Mouse (Mus musculus) testis, adult 2 months (tissue): ENCODE measurements around the gene Xpa. TPM values are rescaled to one million over a fixed set of nuclear protein-coding genes. Genes with fewer than 3 reads are reported as not detected.
A peak's percentile ranks its signal among the peaks of the same experiment; 100 is the strongest.

Experiments
- H3K27ac ChIP-seq: fragments of 200-500 bp; 2 replicates; pipeline ENCODE4 v1.5.1; 2012; ENCODE audit warnings: low read depth, low read length; ENCODE audit not compliant: control insufficient read depth, insufficient read depth
- H3K27me3 ChIP-seq: fragments of 200-500 bp; 2 replicates; pipeline ENCODE4 v1.6.1; 2012; ENCODE audit warnings: mild to moderate bottlenecking, low read length, moderate library complexity; ENCODE audit not compliant: control insufficient read depth, insufficient read depth
- H3K36me3 ChIP-seq: fragments of 200-500 bp; 2 replicates; pipeline ENCODE4 v1.6.1; 2012; ENCODE audit warnings: mild to moderate bottlenecking, low read length; ENCODE audit not compliant: control insufficient read depth, insufficient read depth
- H3K4me1 ChIP-seq: fragments of 200-500 bp; 2 replicates; pipeline ENCODE4 v1.6.1; 2012; ENCODE audit warnings: low read length; ENCODE audit not compliant: control insufficient read depth, insufficient read depth
- H3K4me3 ChIP-seq: fragments of 200-500 bp; 2 replicates; pipeline ENCODE4 v1.5.1; 2012; ENCODE audit warnings: low read depth, mild to moderate bottlenecking, low read length, moderate library complexity, mixed read lengths; ENCODE audit not compliant: control insufficient read depth
- CTCF ChIP-seq: fragments of 200-500 bp; IDR thresholded peaks from 2 replicates; pipeline ENCODE4 v1.5.1; 2012; ENCODE audit warnings: low read depth, mild to moderate bottlenecking, inconsistent platforms, low read length, moderate library complexity; ENCODE audit not compliant: control insufficient read depth, insufficient read depth, insufficient replicate concordance
- POLR2A ChIP-seq: fragments of 200-500 bp; IDR thresholded peaks from 2 replicates; pipeline ENCODE4 v1.6.1; 2012; ENCODE audit warnings: low read depth, mild to moderate bottlenecking, inconsistent platforms, low read length, moderate library complexity; ENCODE audit not compliant: control insufficient read depth
- polyA plus RNA-seq: library from polyadenylated mRNA; depleted of rRNA; stranded (reverse); fragments of >200 nt; gene quantifications from 2 replicates; pipeline ENCODE4 v1.2.3, GENCODE M21; 2012

The Xpa gene
- polyA plus RNA-seq, 1 experiment = 7.2 TPM

GRCm38 (mm10) chr4:46138287-46139222 is 57.6 kb downstream of the Xpa start, which contains the start of the genes Ncbp1 and Tstd2:
Ncbp1 (plus strand) TSS chr4:46138613.
Tstd2 (minus strand) TSS chr4:46138694.
- peak within 1 kb of the TSS; percentile 82 for H3K4me3 ChIP-seq
- no peaks in the 10 kb centered on the region; the same call in 1 of the 2 replicates for H3K36me3 ChIP-seq
- TF ChIP-seq CTCF = no peak
- TF ChIP-seq POLR2A = peak; percentile 89
- no peaks in the 10 kb centered on the region for H3K27me3 ChIP-seq
- H3K4me1 ChIP-seq = peaks cover 6% of the 10 kb centered on the region
- H3K27ac ChIP-seq = peak within 1 kb of the TSS; percentile 59

GRCm38 (mm10) chr4:46137629-46138286 is 58.4 kb downstream of the Xpa start:
- no peaks in the 10 kb centered on the region for H3K27me3 ChIP-seq
- TF ChIP-seq POLR2A = no peak
- TF ChIP-seq CTCF = no peak
- peak overlapping the region; percentile 59 for H3K27ac ChIP-seq
- H3K36me3 ChIP-seq = no peaks in the 10 kb centered on the region; the same call in 1 of the 2 replicates
- H3K4me3 ChIP-seq = peak overlapping the region; percentile 82
- peaks cover 6% of the 10 kb centered on the region for H3K4me1 ChIP-seq

- H3K27ac ChIP-seq = no peak overlapping the region
- H3K4me1 ChIP-seq = no peaks in the 10 kb centered on the region
- TF ChIP-seq CTCF = no peak
- no peak for TF ChIP-seq POLR2A
- no peak overlapping the region for H3K4me3 ChIP-seq
- no peaks in the 10 kb centered on the region for H3K27me3 ChIP-seq
- H3K36me3 ChIP-seq = no peaks in the 10 kb centered on the region; the same call in none of the 2 replicates
Measured at GRCm38 (mm10) chr4:46131791-46132190, 64.3 kb downstream of the Xpa start.

GRCm38 (mm10) chr4:46130221-46130620 is 65.9 kb downstream of the Xpa start:
- no peaks in the 10 kb centered on the region for H3K4me1 ChIP-seq
- H3K27ac ChIP-seq = no peak overlapping the region
- TF ChIP-seq POLR2A = no peak
- peak; percentile 40; the same call in 1 of the 2 replicates for TF ChIP-seq CTCF
- no peak overlapping the region for H3K4me3 ChIP-seq
- peaks cover 2% of the 10 kb centered on the region for H3K36me3 ChIP-seq
- H3K27me3 ChIP-seq = no peaks in the 10 kb centered on the region

GRCm38 (mm10) chr4:46129311-46130004 is 66.7 kb downstream of the Xpa start:
- TF ChIP-seq POLR2A (no peak), CTCF (no peak)
- Histone ChIP-seq H3K4me1 (no peaks in the 10 kb centered on the region), H3K36me3 (peaks cover 2% of the 10 kb centered on the region), H3K27ac (no peak overlapping the region), H3K4me3 (no peak overlapping the region), H3K27me3 (no peaks in the 10 kb centered on the region)

- Histone ChIP-seq H3K27me3 (no peaks in the 10 kb centered on the region), H3K4me3 (peak overlapping the region; percentile 27; the same call in 1 of the 2 replicates), H3K4me1 (no peaks in the 10 kb centered on the region), H3K27ac (no peak overlapping the region), H3K36me3 (peaks cover 4% of the 10 kb centered on the region; the same call in 1 of the 2 replicates)
- no peak for TF ChIP-seq POLR2A
- peak; percentile 86; the same call in 1 of the 2 replicates for TF ChIP-seq CTCF
Measured at GRCm38 (mm10) chr4:46126541-46126940, 69.6 kb downstream of the Xpa start.

- Histone ChIP-seq H3K36me3 (peaks cover 9% of the 10 kb centered on the region), H3K4me1 (no peaks in the 10 kb centered on the region), H3K4me3 (no peak overlapping the region), H3K27me3 (no peaks in the 10 kb centered on the region), H3K27ac (no peak overlapping the region)
- TF ChIP-seq POLR2A (no peak), CTCF (no peak)
Measured at GRCm38 (mm10) chr4:46123358-46123757, 72.8 kb downstream of the Xpa start.
